Mouse (Mus musculus) gastrocnemius, postnatal 36 days (tissue): ENCODE measurements at regions not wholly inside any gene's neighbourhood (a gene's known extent, or its start where the extent isn't known, plus 50 kb on each side); places are given as distances from the start of the nearest gene placed in this dataset.
A peak's percentile ranks its signal among the peaks of the same experiment; 100 is the strongest.

ENCODE experiments used
- DNase-seq, 2 experiments: peaks; one replicate each; pipeline ENCODE4 v3.0.0; 2022
- intact Hi-C: fragments of 180-260 bp; cut with DNase I; formaldehyde crosslinking; loops from one replicate; pipeline ENCODE4 v1.15.1; 2025

GRCm38 (mm10) chr9:46645469-46645884 lies 325.7 kb upstream of the 4931429L15Rik start:
- intact Hi-C loops: no loop called here
- DNase-seq: no peak

- intact Hi-C loops: no loop called here
- DNase-seq: no peak
Observed at GRCm38 (mm10) chr9:46643551-46643950, 323.8 kb upstream of the 4931429L15Rik start.

GRCm38 (mm10) chr9:46642696-46643095 lies 322.9 kb upstream of the 4931429L15Rik start:
- intact Hi-C loops: no loop called here
- DNase-seq: peak in 1 of 2 experiments; percentile 10

- DNase-seq: no peak
- intact Hi-C loops: no loop called here
Observed at GRCm38 (mm10) chr9:46636261-46637010, 316.6 kb upstream of the 4931429L15Rik start.

- intact Hi-C loops: no loop called here
- no peak for DNase-seq
Observed at GRCm38 (mm10) chr9:46633952-46634351, 314.2 kb upstream of the 4931429L15Rik start.

- intact Hi-C loops: no loop called here
Observed at GRCm38 (mm10) chr9:46632576-46632975, 312.8 kb upstream of the 4931429L15Rik start.

GRCm38 (mm10) chr9:46622255-46622654 lies 302.5 kb upstream of the 4931429L15Rik start:
- intact Hi-C loops: no loop called here
- DNase-seq: no peak

More at GRCm38 (mm10) chr9:46632576-46632975, 312.8 kb upstream of the 4931429L15Rik start:
- no peak for DNase-seq

GRCm38 (mm10) chr9:46621851-46622250 lies 302.1 kb upstream of the 4931429L15Rik start:
- intact Hi-C loops: no loop called here
- DNase-seq: no peak

- intact Hi-C loops: no loop called here
Observed at GRCm38 (mm10) chr9:46610101-46611005, 290.6 kb upstream of the 4931429L15Rik start.

GRCm38 (mm10) chr9:46608695-46609094 lies 288.9 kb upstream of the 4931429L15Rik start:
- intact Hi-C loops: no loop called here
- no peak for DNase-seq

More at GRCm38 (mm10) chr9:46610101-46611005, 290.6 kb upstream of the 4931429L15Rik start:
- no peak for DNase-seq

GRCm38 (mm10) chr9:46600803-46601202 lies 281.0 kb upstream of the 4931429L15Rik start:
- no peak for DNase-seq
- intact Hi-C loops: no loop called here

GRCm38 (mm10) chr9:46599931-46600708 lies 280.3 kb upstream of the 4931429L15Rik start:
- intact Hi-C loops: no loop called here
- no peak for DNase-seq

GRCm38 (mm10) chr9:46598518-46598917 lies 278.7 kb upstream of the 4931429L15Rik start:
- no peak for DNase-seq
- intact Hi-C loops: no loop called here

GRCm38 (mm10) chr9:46593444-46593843 lies 273.7 kb upstream of the 4931429L15Rik start:
- DNase-seq: no peak
- intact Hi-C loops: no loop called here

GRCm38 (mm10) chr9:46592908-46593307 lies 273.1 kb upstream of the 4931429L15Rik start:
- intact Hi-C loops: no loop called here

GRCm38 (mm10) chr9:46586818-46587217 lies 267.0 kb upstream of the 4931429L15Rik start:
- DNase-seq: no peak
- intact Hi-C loops: no loop called here

More at GRCm38 (mm10) chr9:46592908-46593307, 273.1 kb upstream of the 4931429L15Rik start:
- no peak for DNase-seq

- intact Hi-C loops: no loop called here
- no peak for DNase-seq
Observed at GRCm38 (mm10) chr9:46581844-46582243, 262.1 kb upstream of the 4931429L15Rik start.

GRCm38 (mm10) chr9:46562301-46562700 lies 242.5 kb upstream of the 4931429L15Rik start:
- intact Hi-C loops: no loop called here
- DNase-seq: no peak

- no peak for DNase-seq
- intact Hi-C loops: no loop called here
Observed at GRCm38 (mm10) chr9:46558481-46558880, 238.7 kb upstream of the 4931429L15Rik start.

- DNase-seq: no peak
- intact Hi-C loops: no loop called here
Observed at GRCm38 (mm10) chr9:46557781-46558180, 238.0 kb upstream of the 4931429L15Rik start.
